Mouse (Mus musculus) A20 (cell line): Measurements from ENCODE around the gene Tbc1d30.

ENCODE experiments used
- DNase-seq: peaks from one replicate; pipeline ENCODE4 v3.0.0-alpha.2; 2011; ENCODE audit warnings: low read depth, low spot score

Tbc1d30 gene

GRCm38 (mm10) chr10:121268771-121269170 is 82.3 kb downstream of the Tbc1d30 start:
- no peak for DNase-seq

- DNase-seq: no peak
Observed at GRCm38 (mm10) chr10:121264204-121264575, 86.9 kb downstream of the Tbc1d30 start.

GRCm38 (mm10) chr10:121263520-121264203 is 87.4 kb downstream of the Tbc1d30 start:
- DNase-seq: no peak

GRCm38 (mm10) chr10:121262206-121262605 is 88.9 kb downstream of the Tbc1d30 start:
- no peak for DNase-seq

- no peak for DNase-seq
Observed at GRCm38 (mm10) chr10:121261036-121261592, 90.0 kb downstream of the Tbc1d30 start.

- DNase-seq: peak; percentile 78
Observed at GRCm38 (mm10) chr10:121256115-121256825, 94.8 kb downstream of the Tbc1d30 start.

- no peak for DNase-seq
Observed at GRCm38 (mm10) chr10:121255465-121255864, 95.6 kb downstream of the Tbc1d30 start.

GRCm38 (mm10) chr10:121254343-121254742 is 96.7 kb downstream of the Tbc1d30 start:
- peak; percentile 63 for DNase-seq

GRCm38 (mm10) chr10:121252781-121253180 is 98.3 kb downstream of the Tbc1d30 start:
- no peak for DNase-seq

- DNase-seq: no peak
Observed at GRCm38 (mm10) chr10:121251191-121251590, 99.9 kb downstream of the Tbc1d30 start.

- no peak for DNase-seq
Observed at GRCm38 (mm10) chr10:121249820-121250219, 101.3 kb downstream of the Tbc1d30 start.

GRCm38 (mm10) chr10:121247545-121247944 is 103.5 kb downstream of the Tbc1d30 start:
- no peak for DNase-seq

- DNase-seq: no peak
Observed at GRCm38 (mm10) chr10:121246971-121247370, 104.1 kb downstream of the Tbc1d30 start.

- no peak for DNase-seq
Observed at GRCm38 (mm10) chr10:121243373-121244207, 107.5 kb downstream of the Tbc1d30 start.

GRCm38 (mm10) chr10:121242596-121242995 is 108.5 kb downstream of the Tbc1d30 start:
- peak; percentile 87 for DNase-seq

- peak; percentile 75 for DNase-seq
Observed at GRCm38 (mm10) chr10:121239065-121239464, 112.0 kb downstream of the Tbc1d30 start.

- DNase-seq: no peak
Observed at GRCm38 (mm10) chr10:121238551-121238950, 112.5 kb downstream of the Tbc1d30 start.

- peak; percentile 24 for DNase-seq
Observed at GRCm38 (mm10) chr10:121237377-121237776, 113.7 kb downstream of the Tbc1d30 start.

- no peak for DNase-seq
Observed at GRCm38 (mm10) chr10:121235167-121235824, 115.8 kb downstream of the Tbc1d30 start.

GRCm38 (mm10) chr10:121234476-121234875 is 116.6 kb downstream of the Tbc1d30 start:
- no peak for DNase-seq

GRCm38 (mm10) chr10:121228422-121228953 is 122.6 kb downstream of the Tbc1d30 start:
- DNase-seq: no peak
